Mouse (Mus musculus) CH12.LX (cell line): ENCODE measurements around the gene Rpl26. TPM values are rescaled to one million over a fixed set of nuclear protein-coding genes. Genes with fewer than 3 reads are reported as not detected.

ENCODE experiments used
- DNase-seq: peaks from one replicate; pipeline ENCODE4 v3.0.0-alpha.2; 2013; ENCODE audit errors: extremely low read depth
- H3K27ac ChIP-seq: 2 replicates; pipeline ENCODE4 v1.5.1; 2012; ENCODE audit warnings: low read depth, mild to moderate bottlenecking, control low read depth, moderate library complexity; ENCODE audit not compliant: insufficient read depth
- H3K27me3 ChIP-seq: replicated peaks from 2 replicates; pipeline ENCODE3; 2012; ENCODE audit warnings: inconsistent platforms
- H3K36me3 ChIP-seq, 2 experiments: replicated peaks in 1 of 2; 2 replicates each; pipeline versions ENCODE3 to v1.6.1; 2012; ENCODE audit warnings: inconsistent platforms in 1 of 2, low read length in 1 of 2, mild to moderate bottlenecking in 1 of 2, mixed read lengths in 1 of 2, moderate library complexity in 1 of 2; ENCODE audit not compliant: control insufficient read depth in 1 of 2, insufficient read depth in 1 of 2
- H3K4me1 ChIP-seq, 2 experiments: 2 replicates each; pipeline ENCODE4 v1.6.1; 2012; ENCODE audit warnings: inconsistent platforms in 1 of 2, moderate library complexity in 1 of 2; ENCODE audit not compliant: insufficient read depth in 2 of 2, control insufficient read depth in 1 of 2
- H3K4me2 ChIP-seq: 2 replicates; pipeline ENCODE4 v1.6.1; 2012; ENCODE audit warnings: low read depth, mild to moderate bottlenecking, control low read depth; ENCODE audit not compliant: poor library complexity, insufficient read depth, severe bottlenecking
- H3K4me3 ChIP-seq, 3 experiments: fragments of 150-350 bp in 1 of 3; sonication (generic) in 1 of 3; replicated peaks in 1 of 3; 2 replicates each; pipeline versions ENCODE3 to v1.5.1; 2011 to 2012; ENCODE audit warnings: low read depth in 2 of 3, low read length in 2 of 3, mild to moderate bottlenecking in 2 of 3, moderate library complexity in 2 of 3, control low read depth in 1 of 3, improper control_type of control experiment in 1 of 3, inconsistent platforms in 1 of 3, mixed read lengths in 1 of 3; ENCODE audit not compliant: poor library complexity in 1 of 3
- H3K79me2 ChIP-seq: replicated peaks from 2 replicates; pipeline ENCODE4 v1.6.1; 2012; ENCODE audit warnings: mild to moderate bottlenecking, moderate library complexity; ENCODE audit not compliant: control insufficient read depth, poor library complexity, insufficient read depth, severe bottlenecking; ENCODE audit errors: extremely low read depth
- H3K9ac ChIP-seq: 2 replicates; pipeline ENCODE4 v1.6.1; 2012; ENCODE audit warnings: low read depth, mild to moderate bottlenecking, control low read depth, moderate library complexity; ENCODE audit not compliant: insufficient read depth
- H3K9me3 ChIP-seq: replicated peaks from 2 replicates; pipeline ENCODE3; 2012; ENCODE audit warnings: low read length, inconsistent platforms, mixed read lengths
- BHLHE40 ChIP-seq: IDR thresholded peaks from 2 replicates; pipeline ENCODE4 v1.6.1; 2011; ENCODE audit warnings: mild to moderate bottlenecking, low read depth, low read length, improper control_type of control experiment
- CHD1 ChIP-seq: IDR thresholded peaks from 2 replicates; pipeline ENCODE4 v1.6.1; 2012; ENCODE audit warnings: low read depth, low read length, improper control_type of control experiment, inconsistent platforms
- CHD2 ChIP-seq: IDR thresholded peaks from 2 replicates; pipeline ENCODE4 v1.6.1; 2011; ENCODE audit warnings: low read length, improper control_type of control experiment
- E2F4 ChIP-seq: IDR thresholded peaks from 2 replicates; pipeline ENCODE4 v1.6.1; 2011; ENCODE audit warnings: low read depth, low read length, improper control_type of control experiment; ENCODE audit not compliant: insufficient replicate concordance
- EP300 ChIP-seq: IDR thresholded peaks from 2 replicates; pipeline ENCODE4 v1.6.1; 2011; ENCODE audit warnings: low read length, improper control_type of control experiment
- ETS1 ChIP-seq: conservative IDR thresholded peaks from 2 replicates; pipeline ENCODE4 v1.6.1; 2012; ENCODE audit warnings: low read depth, mild to moderate bottlenecking, inconsistent platforms, low read length, improper control_type of control experiment, moderate library complexity
- GABPA ChIP-seq: IDR thresholded peaks from 2 replicates; pipeline ENCODE4 v1.6.1; 2012; ENCODE audit warnings: low read depth, low read length, improper control_type of control experiment, inconsistent platforms; ENCODE audit not compliant: insufficient replicate concordance
- HCFC1 ChIP-seq: IDR thresholded peaks from 2 replicates; pipeline ENCODE4 v1.6.1; 2012; ENCODE audit warnings: low read depth, mild to moderate bottlenecking, inconsistent platforms, low read length, improper control_type of control experiment
- JUN ChIP-seq: IDR thresholded peaks from 2 replicates; pipeline ENCODE4 v1.6.1; 2011; ENCODE audit warnings: low read depth, mild to moderate bottlenecking, low read length, improper control_type of control experiment, moderate library complexity; ENCODE audit not compliant: insufficient read depth
- JUND ChIP-seq: conservative IDR thresholded peaks from 2 replicates; pipeline ENCODE4 v1.6.1; 2011; ENCODE audit warnings: low read depth, low read length, improper control_type of control experiment
- KAT2A ChIP-seq: IDR thresholded peaks from 2 replicates; pipeline ENCODE4 v1.6.1; 2012; ENCODE audit warnings: low read length, improper control_type of control experiment, inconsistent platforms; ENCODE audit not compliant: insufficient replicate concordance
- MAFK ChIP-seq: IDR thresholded peaks from 2 replicates; pipeline ENCODE4 v1.6.1; 2011; ENCODE audit warnings: low read length, improper control_type of control experiment; ENCODE audit not compliant: insufficient replicate concordance
- MAX ChIP-seq: IDR thresholded peaks from 2 replicates; pipeline ENCODE4 v1.6.1; 2011; ENCODE audit warnings: low read length, improper control_type of control experiment
- MAZ ChIP-seq: IDR thresholded peaks from 2 replicates; pipeline ENCODE4 v1.6.1; 2012; ENCODE audit warnings: low read depth, mild to moderate bottlenecking, inconsistent platforms, low read length, improper control_type of control experiment, moderate library complexity
- MXI1 ChIP-seq: IDR thresholded peaks from 2 replicates; pipeline ENCODE4 v1.6.1; 2011; ENCODE audit warnings: mild to moderate bottlenecking, low read depth, low read length, improper control_type of control experiment
- PAX5 ChIP-seq: IDR thresholded peaks from 2 replicates; pipeline ENCODE4 v1.6.1; 2012; ENCODE audit warnings: low read length, inconsistent platforms, mixed read lengths
- POLR2A ChIP-seq: IDR thresholded peaks from 2 replicates; pipeline ENCODE4 v1.6.1; 2011; ENCODE audit warnings: low read depth, mild to moderate bottlenecking, improper control_type of control experiment, low read length
- RAD21 ChIP-seq: IDR thresholded peaks from 2 replicates; pipeline ENCODE4 v1.6.1; 2011; ENCODE audit warnings: low read depth, mild to moderate bottlenecking, low read length, improper control_type of control experiment, moderate library complexity
- RCOR1 ChIP-seq: conservative IDR thresholded peaks from 2 replicates; pipeline ENCODE4 v1.6.1; 2012; ENCODE audit warnings: low read depth, mild to moderate bottlenecking, inconsistent platforms, low read length, improper control_type of control experiment
- SIN3A ChIP-seq: IDR thresholded peaks from 2 replicates; pipeline ENCODE4 v1.6.1; 2012; ENCODE audit warnings: low read length, improper control_type of control experiment, inconsistent platforms
- SMC3 ChIP-seq: IDR thresholded peaks from 2 replicates; pipeline ENCODE4 v1.6.1; 2011; ENCODE audit warnings: low read depth, low read length, improper control_type of control experiment
- TBP ChIP-seq: conservative IDR thresholded peaks from 2 replicates; pipeline ENCODE4 v1.6.1; 2011; ENCODE audit warnings: low read depth, low read length, improper control_type of control experiment
- UBTF ChIP-seq: IDR thresholded peaks from 2 replicates; pipeline ENCODE4 v1.6.1; 2012; ENCODE audit warnings: low read depth, mild to moderate bottlenecking, inconsistent platforms, low read length, improper control_type of control experiment, moderate library complexity
- USF1 ChIP-seq: IDR thresholded peaks from 2 replicates; pipeline ENCODE4 v1.6.1; 2014; ENCODE audit warnings: low read depth, mild to moderate bottlenecking, inconsistent platforms, low read length, improper control_type of control experiment
- USF2 ChIP-seq: conservative IDR thresholded peaks from 2 replicates; pipeline ENCODE4 v1.6.1; 2011; ENCODE audit warnings: low read depth, low read length, improper control_type of control experiment
- ZKSCAN1 ChIP-seq: IDR thresholded peaks from 2 replicates; pipeline ENCODE4 v1.6.1; 2012; ENCODE audit warnings: low read depth, inconsistent platforms, low read length, improper control_type of control experiment, borderline replicate concordance
- ZNF384 ChIP-seq: IDR thresholded peaks from 2 replicates; pipeline ENCODE4 v1.6.1; 2012; ENCODE audit warnings: low read depth, low read length, improper control_type of control experiment, inconsistent platforms
- dilution Hi-C: fragments of 300-500 bp; cut with MboI; formaldehyde crosslinking; loops from 2 replicates; pipeline ENCODE4 v1.14.3; 2020; ENCODE audit warnings: low sequenced_read_pairs; ENCODE audit not compliant: extremely low pct_unique_long_range_greater_than_20kb, extremely low pct_ligation_motif_present
- in situ Hi-C: fragments of 300-500 bp; cut with MboI; formaldehyde crosslinking; loops from 3 replicates; pipeline ENCODE4 v1.14.3; 2019; ENCODE audit warnings: low sequenced_read_pairs, low pct_ligation_motif_present, low pct_unique_long_range_greater_than_20kb, mixed read lengths
- polyA plus RNA-seq: library from polyadenylated mRNA; unstranded; fragments of >175 nt; gene quantifications from 2 replicates; pipeline ENCODE4 v1.2.1, GENCODE M21; 2012; ENCODE audit warnings: low read depth; ENCODE audit not compliant: insufficient read length
- total RNA-seq, 2 experiments: library from RNA; depleted of rRNA; stranded (reverse); fragments of 300-350 nt in 1 of 2; fragments of >200 nt in 1 of 2; gene quantifications; 2 replicates each; pipeline ENCODE4 v1.2.3; 2012 to 2014

Gene Rpl26
- total and polyA plus RNA-seq, 3 experiments = 3,408 to 6,551 (median 6,508) TPM

DNA sequence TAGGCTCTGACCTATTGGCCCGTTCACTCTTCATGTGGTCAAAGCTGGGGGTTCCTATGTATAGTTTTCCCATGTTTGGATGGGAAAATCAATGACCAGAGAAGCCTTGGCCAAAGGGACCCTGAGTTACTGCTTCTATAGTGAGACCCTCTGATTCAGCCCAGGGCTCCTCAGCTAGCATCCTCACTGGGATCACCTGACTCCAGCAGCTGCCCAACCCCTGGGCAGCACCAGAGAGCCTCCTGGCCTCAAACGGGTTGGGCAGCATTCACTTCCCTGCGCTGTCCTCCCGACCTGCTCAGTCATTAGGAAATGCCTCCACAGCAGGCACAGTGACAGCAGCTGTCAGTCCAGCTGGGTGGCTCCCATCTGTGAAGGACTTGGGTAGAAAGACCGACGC lies 13.1 kb upstream of the Rpl26 start, which contains the start of gene Rnf222:
Gene Rnf222, plus strand, starts transcription at position 301 of the 400 bp plus-strand sequence.
- Histone ChIP-seq H3K79me2 (no peaks in the 10 kb centered on the region), H3K4me3 (no peak within 1 kb of the TSS), H3K4me1 (peaks cover 0 to 3% of the 10 kb centered on the region in 2 experiments; a peak in 1 of 4 replicates), H3K4me2 (no peak within 1 kb of the TSS), H3K9ac (no peak within 1 kb of the TSS), H3K27me3 (peaks cover 8% of the 10 kb centered on the region), H3K27ac (no peak within 1 kb of the TSS), H3K36me3 (no peaks in the 10 kb centered on the region), H3K9me3 (no peaks in the 10 kb centered on the region)
- TF ChIP-seq ZNF384 (no peak), E2F4 (no peak), USF1 (no peak), TBP (no peak), USF2 (no peak), SMC3 (no peak), RAD21 (no peak), CHD2 (no peak), BHLHE40 (no peak), MAZ (no peak), RCOR1 (no peak), KAT2A (no peak), ZKSCAN1 (no peak), SIN3A (no peak), MXI1 (no peak), JUND (no peak), JUN (no peak)
- in situ Hi-C loops = no loop called here
- dilution Hi-C loops = no loop called here
- DNase-seq = no peak

DNA sequence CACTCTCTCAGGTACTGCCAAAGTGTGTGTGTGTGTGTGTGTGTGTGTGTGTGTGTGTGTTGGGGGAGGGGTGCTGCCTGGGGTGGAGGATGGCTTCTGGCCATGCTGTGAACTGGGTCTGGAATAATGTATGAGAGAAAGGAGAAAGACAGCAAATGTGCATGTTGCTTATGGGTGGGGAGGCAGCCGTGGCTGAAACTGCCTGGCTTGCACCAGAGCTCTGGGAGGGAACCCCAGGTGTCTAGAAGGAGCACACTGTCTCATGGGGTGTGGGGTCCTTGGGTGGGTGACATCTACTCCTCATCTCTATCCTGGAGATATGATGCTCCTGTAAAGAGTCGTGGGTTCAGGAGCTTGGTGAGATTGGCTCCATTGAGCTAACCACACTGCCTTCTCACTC lies 12.7 kb upstream of the Rpl26 start:
- Histone ChIP-seq H3K27me3 (peaks cover 8% of the 10 kb centered on the region), H3K27ac (no peak overlapping the region), H3K9ac (no peak overlapping the region), H3K4me2 (no peak overlapping the region), H3K4me1 (peaks cover 0 to 3% of the 10 kb centered on the region in 2 experiments; a peak in 1 of 4 replicates), H3K9me3 (no peaks in the 10 kb centered on the region), H3K4me3 (no peak overlapping the region), H3K79me2 (no peaks in the 10 kb centered on the region), H3K36me3 (no peaks in the 10 kb centered on the region)
- TF ChIP-seq HCFC1 (no peak), POLR2A (no peak), EP300 (no peak), PAX5 (no peak), CHD1 (no peak), E2F4 (no peak), BHLHE40 (no peak), MAFK (no peak), ETS1 (no peak), UBTF (no peak), MAZ (no peak), JUN (no peak), MAX (no peak), GABPA (no peak), SMC3 (no peak)
- in situ Hi-C loops (no loop called here), dilution Hi-C loops (no loop called here)
- DNase-seq = no peak
